Mouse (Mus musculus) kidney, adult 2 months (tissue): ENCODE measurements around the gene Polr2h. TPM values are rescaled to one million over a fixed set of nuclear protein-coding genes. Genes with fewer than 3 reads are reported as not detected.

Experiments
- DNase-seq: peaks from one replicate; pipeline ENCODE4 v3.0.0; 2021
- H3K27ac ChIP-seq: fragments of 200-500 bp; 2 replicates; pipeline ENCODE4 v1.5.1; 2012; ENCODE audit warnings: low read depth, low read length, control low read depth, inconsistent platforms; ENCODE audit not compliant: insufficient read depth
- H3K27me3 ChIP-seq: fragments of 200-500 bp; replicated peaks from 2 replicates; pipeline ENCODE4 v1.6.1; 2012; ENCODE audit warnings: mild to moderate bottlenecking, moderate library complexity, low read length, inconsistent platforms; ENCODE audit not compliant: control insufficient read depth, insufficient read depth
- H3K36me3 ChIP-seq: fragments of 200-500 bp; 2 replicates; pipeline ENCODE4 v1.6.1; 2012; ENCODE audit warnings: mild to moderate bottlenecking, moderate library complexity, low read length, inconsistent platforms; ENCODE audit not compliant: control insufficient read depth, insufficient read depth
- H3K4me1 ChIP-seq: fragments of 200-500 bp; 2 replicates; pipeline ENCODE4 v1.6.1; 2011; ENCODE audit warnings: low read length; ENCODE audit not compliant: control insufficient read depth, insufficient read depth
- H3K4me3 ChIP-seq: fragments of 200-500 bp; 2 replicates; pipeline ENCODE4 v1.5.1; 2011; ENCODE audit warnings: mild to moderate bottlenecking, low read depth, low read length, control low read depth; ENCODE audit not compliant: insufficient read depth
- CTCF ChIP-seq: fragments of 200-500 bp; conservative IDR thresholded peaks from 2 replicates; pipeline ENCODE4 v1.5.1; 2011; ENCODE audit warnings: low read depth, mild to moderate bottlenecking, control low read depth, low read length, moderate library complexity, mixed read lengths; ENCODE audit not compliant: insufficient read depth, insufficient read length
- POLR2A ChIP-seq: fragments of 200-500 bp; IDR thresholded peaks from one replicate; pipeline ENCODE4 v1.6.1; 2011; ENCODE audit warnings: low read depth, low read length, control low read depth
- WGBS: fragments of 180-500 bp; shearing (Covaris S2); methylation state at CpG from one replicate; pipeline ENCODE4 v1.1.7; 2018; 5-methylcytosine and 5-hydroxymethylcytosine counted together
- polyA plus RNA-seq: library from polyadenylated mRNA; depleted of rRNA; stranded (reverse); fragments of >200 nt; gene quantifications from 2 replicates; pipeline ENCODE4 v1.2.3, GENCODE M21; 2012; rRNA removed

The Polr2h gene
- polyA plus RNA-seq, 1 experiment: 22.4 TPM

GRCm38 (mm10) chr16:20739845-20740244 is 22.4 kb downstream of the Polr2h start:
- Histone ChIP-seq H3K4me1 (no peaks in the 10 kb centered on the region), H3K4me3 (no peak overlapping the region), H3K27me3 (no peaks in the 10 kb centered on the region), H3K27ac (no peak overlapping the region), H3K36me3 (no peaks in the 10 kb centered on the region)
- DNase-seq: no peak
- TF ChIP-seq CTCF (no peak), POLR2A (no peak)
- 96% methylated on average over 9 of the region's 9 CpGs for WGBS

GRCm38 (mm10) chr16:20746641-20747040 is 29.2 kb downstream of the Polr2h start:
- TF ChIP-seq CTCF (no peak), POLR2A (no peak)
- Histone ChIP-seq H3K4me1 (no peaks in the 10 kb centered on the region), H3K36me3 (no peaks in the 10 kb centered on the region), H3K27me3 (no peaks in the 10 kb centered on the region), H3K27ac (no peak overlapping the region), H3K4me3 (no peak overlapping the region)
- 54% methylated on average over 6 of the region's 6 CpGs for WGBS
- DNase-seq: no peak

GRCm38 (mm10) chr16:20750518-20750917 is 33.1 kb downstream of the Polr2h start:
- Histone ChIP-seq H3K36me3 (no peaks in the 10 kb centered on the region), H3K4me3 (no peak overlapping the region), H3K27me3 (no peaks in the 10 kb centered on the region), H3K27ac (no peak overlapping the region), H3K4me1 (no peaks in the 10 kb centered on the region)
- DNase-seq: no peak
- TF ChIP-seq CTCF: no peak
- TF ChIP-seq POLR2A: no peak
- 44% methylated on average over 8 of the region's 8 CpGs for WGBS

GRCm38 (mm10) chr16:20756052-20756451 is 38.6 kb downstream of the Polr2h start:
- Histone ChIP-seq H3K4me3 (no peak overlapping the region), H3K36me3 (no peaks in the 10 kb centered on the region), H3K27ac (no peak overlapping the region), H3K27me3 (no peaks in the 10 kb centered on the region), H3K4me1 (no peaks in the 10 kb centered on the region)
- WGBS: 84% methylated on average over 5 of the region's 5 CpGs
- DNase-seq: peak; percentile 9
- TF ChIP-seq CTCF: no peak
- no peak for TF ChIP-seq POLR2A

GRCm38 (mm10) chr16:20757385-20757784 is 39.9 kb downstream of the Polr2h start:
- 61% methylated on average over 1 of the region's 1 CpGs for WGBS
- no peak for TF ChIP-seq CTCF
- TF ChIP-seq POLR2A: no peak
- H3K4me1 ChIP-seq: no peaks in the 10 kb centered on the region
- H3K27me3 ChIP-seq: no peaks in the 10 kb centered on the region
- no peak for DNase-seq
- H3K36me3 ChIP-seq: no peaks in the 10 kb centered on the region
- H3K4me3 ChIP-seq: no peak overlapping the region
- no peak overlapping the region for H3K27ac ChIP-seq

- WGBS: 5% methylated on average over 3 of the region's 3 CpGs
These were observed 44.2 kb downstream of the Polr2h start for GRCm38 (mm10) chr16:20761681-20762080.

GRCm38 (mm10) chr16:20765244-20765643 is 47.8 kb downstream of the Polr2h start:
- Histone ChIP-seq H3K4me3 (no peak overlapping the region), H3K36me3 (no peaks in the 10 kb centered on the region), H3K4me1 (no peaks in the 10 kb centered on the region), H3K27me3 (no peaks in the 10 kb centered on the region), H3K27ac (no peak overlapping the region)
- peak; percentile 58 for DNase-seq
- 49% methylated on average over 9 of the region's 9 CpGs for WGBS
- TF ChIP-seq CTCF: peak; percentile 64
- no peak for TF ChIP-seq POLR2A

More at GRCm38 (mm10) chr16:20761681-20762080, 44.2 kb downstream of the Polr2h start:
- no peaks in the 10 kb centered on the region for H3K36me3 ChIP-seq
- H3K4me1 ChIP-seq: no peaks in the 10 kb centered on the region
- DNase-seq: peak; percentile 60
- H3K27ac ChIP-seq: no peak overlapping the region
- H3K27me3 ChIP-seq: no peaks in the 10 kb centered on the region
- TF ChIP-seq CTCF (peak; percentile 25; the same call in 1 of the 2 replicates), POLR2A (no peak)
- H3K4me3 ChIP-seq: no peak overlapping the region

Other genes starting within 250 kb of the Polr2h start
- 30.4 and 33.9 TPM in 2 replicates for gene Eif2b5, start 218.8 kb upstream of the Polr2h start, polyA plus RNA-seq
- 33.5 and 37.4 TPM in 2 replicates for gene Dvl3, start 200.7 kb upstream of the Polr2h start, polyA plus RNA-seq
- gene Ap2m1, start 182.2 kb upstream of the Polr2h start, polyA plus RNA-seq: 639 and 682 TPM in 2 replicates
- gene Abcf3, start 169.1 kb upstream of the Polr2h start, polyA plus RNA-seq: 39.0 and 45.1 TPM in 2 replicates
- gene Vwa5b2, start 128.2 kb upstream of the Polr2h start, polyA plus RNA-seq: 0.14 and 0.33 TPM in 2 replicates
- gene Eef1akmt4, start 106.1 kb upstream of the Polr2h start, polyA plus RNA-seq: 16.4 and 18.1 TPM in 2 replicates
- 0.30 TPM in 1 of 2 replicates, not detected in the other for gene Gm49333, start 106.1 kb upstream of the Polr2h start, polyA plus RNA-seq
- 21.8 and 23.2 TPM in 2 replicates for gene Alg3, start 105.9 kb upstream of the Polr2h start, polyA plus RNA-seq
- gene Camk2n2, start 96.4 kb upstream of the Polr2h start, polyA plus RNA-seq: 5.4 and 5.8 TPM in 2 replicates
- gene Ece2, start 87.8 kb upstream of the Polr2h start, polyA plus RNA-seq: 0.37 TPM in 1 of 2 replicates, not detected in the other
- 90.4 and 96.9 TPM in 2 replicates for gene Psmd2, start 66.0 kb upstream of the Polr2h start, polyA plus RNA-seq
- gene Eif4g1, start 49.4 kb upstream of the Polr2h start, polyA plus RNA-seq: 262 and 316 TPM in 2 replicates
- gene Fam131a, start 24.4 kb upstream of the Polr2h start, polyA plus RNA-seq: 3.6 and 4.7 TPM in 2 replicates
- 21.4 and 33.1 TPM in 2 replicates for gene Clcn2, start 81 bp downstream of the Polr2h start, polyA plus RNA-seq
- 7.2 and 10.7 TPM in 2 replicates for gene Chrd, start 15.5 kb downstream of the Polr2h start, polyA plus RNA-seq
- gene Thpo, start 16.8 kb downstream of the Polr2h start, polyA plus RNA-seq: 17.1 and 17.7 TPM in 2 replicates